Mouse (Mus musculus) neural tube, embryonic 12.5 days (tissue): ENCODE data around the gene Nid1. TPM values are rescaled to one million over a fixed set of nuclear protein-coding genes. Genes with fewer than 3 reads are reported as not detected.

Experiments
- ATAC-seq: fragments of 200-750 bp; cut with Nextera tagmentation; 2 replicates; pipeline ENCODE4 v1.8.0; 2017; ENCODE audit warnings: low read depth, mild to moderate bottlenecking, moderate TSS enrichment, moderate library complexity; ENCODE audit not compliant: low FRiP score
- H3K27ac ChIP-seq: fragments of 300-500 bp; sonication (generic); 2 replicates; pipeline ENCODE4 v1.5.1; 2016
- H3K27me3 ChIP-seq: fragments of 300-500 bp; sonication (generic); replicated peaks from 2 replicates; pipeline ENCODE4 v1.6.1; 2016; ENCODE audit warnings: mild to moderate bottlenecking
- H3K36me3 ChIP-seq: fragments of 300-500 bp; sonication (generic); 2 replicates; pipeline ENCODE4 v1.6.1; 2016; ENCODE audit warnings: mild to moderate bottlenecking
- H3K4me1 ChIP-seq: fragments of 300-500 bp; sonication (generic); 2 replicates; pipeline ENCODE4 v1.6.1; 2016
- H3K4me2 ChIP-seq: fragments of 300-500 bp; sonication (generic); replicated peaks from 2 replicates; pipeline ENCODE4 v1.6.1; 2016; ENCODE audit warnings: mild to moderate bottlenecking
- H3K4me3 ChIP-seq: fragments of 300-500 bp; sonication (generic); 2 replicates; pipeline ENCODE4 v1.5.1; 2016
- H3K9ac ChIP-seq: fragments of 300-500 bp; sonication (generic); 2 replicates; pipeline ENCODE4 v1.6.1; 2016; ENCODE audit warnings: mild to moderate bottlenecking
- H3K9me3 ChIP-seq: fragments of 300-500 bp; sonication (generic); 2 replicates; pipeline ENCODE4 v1.6.1; 2016; ENCODE audit warnings: mild to moderate bottlenecking
- WGBS: fragments of 180-500 bp; shearing (Covaris S2); methylation state at CpG from one replicate; pipeline ENCODE4 v1.1.7; 2016; 5-methylcytosine and 5-hydroxymethylcytosine counted together
- polyA plus RNA-seq: library from polyadenylated mRNA; unstranded; fragments of >200 nt; fragmentation: Nextera tagmentation; extraction: Ambion mirVana; gene quantifications from 2 replicates; pipeline ENCODE4 v1.2.1, GENCODE M21; 2016

Gene Nid1
- polyA plus RNA-seq, 1 experiment from 2014 or later = 60.2 TPM

DNA sequence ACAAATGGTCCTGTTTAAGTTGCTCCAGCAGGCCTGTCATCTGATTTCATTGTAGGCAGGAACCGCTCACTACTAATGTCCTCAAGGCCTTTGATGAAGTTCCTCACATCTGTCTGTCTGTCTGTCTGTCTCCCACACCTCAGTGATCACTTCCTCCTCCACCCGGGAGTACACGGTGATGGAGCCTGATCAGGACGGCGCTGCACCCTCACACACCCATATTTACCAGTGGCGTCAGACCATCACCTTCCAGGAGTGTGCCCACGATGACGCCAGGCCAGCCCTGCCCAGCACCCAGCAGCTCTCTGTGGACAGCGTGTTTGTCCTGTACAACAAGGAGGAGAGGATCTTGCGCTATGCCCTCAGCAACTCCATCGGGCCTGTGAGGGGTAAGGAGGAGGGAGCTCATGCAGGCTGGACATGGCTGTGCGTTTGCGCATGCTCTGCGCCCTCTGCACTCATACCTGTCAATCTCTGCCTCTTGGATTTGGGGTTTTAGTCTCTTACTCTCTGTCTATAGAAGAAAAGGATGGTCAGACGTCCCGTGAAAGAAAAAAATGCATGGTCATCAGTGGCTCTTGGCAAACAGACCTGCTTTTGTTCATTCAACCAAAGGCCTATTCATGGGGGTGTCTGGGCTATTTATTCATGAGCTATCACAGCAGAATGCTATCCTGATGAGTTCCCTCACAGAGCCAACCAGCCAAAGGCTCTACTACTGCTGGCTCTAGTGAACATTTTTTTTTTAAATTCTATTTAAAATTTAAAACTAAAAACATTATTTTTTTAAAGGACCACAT, 44.7 kb downstream of the Nid1 start:
- Histone ChIP-seq H3K9me3 (no peaks in the 10 kb centered on the region), H3K4me3 (no peak overlapping the region), H3K27me3 (no peaks in the 10 kb centered on the region), H3K4me1 (peaks cover 4% of the 10 kb centered on the region), H3K36me3 (no peaks in the 10 kb centered on the region), H3K27ac (no peak overlapping the region), H3K9ac (no peak overlapping the region), H3K4me2 (no peak overlapping the region)
- ATAC-seq = peak; percentile 42; the same call in 1 of the 2 replicates
- WGBS = 74% methylated on average over 16 of the region's 16 CpGs

DNA sequence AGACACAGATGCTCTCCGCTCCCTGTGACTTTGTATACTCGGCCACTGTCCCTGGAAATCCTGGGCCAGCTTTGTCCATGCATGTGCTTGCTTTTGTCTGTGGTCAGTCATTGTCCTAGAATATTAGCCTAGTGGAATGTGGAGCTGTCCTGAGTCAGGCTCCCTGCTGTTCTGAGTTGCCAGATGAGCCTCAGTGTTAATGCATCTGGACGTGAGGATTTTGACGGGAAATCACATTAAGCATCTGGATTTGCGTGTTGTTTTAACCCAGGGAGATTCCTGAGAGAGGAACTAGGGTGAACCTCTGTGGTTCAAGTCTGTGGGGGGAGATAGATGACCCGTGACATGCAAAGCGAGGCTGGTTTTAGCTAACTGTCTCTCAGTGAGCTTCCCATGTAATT, 47.0 kb downstream of the Nid1 start:
- no peak overlapping the region for H3K4me2 ChIP-seq
- no peak overlapping the region for H3K4me3 ChIP-seq
- H3K9me3 ChIP-seq = no peaks in the 10 kb centered on the region
- H3K36me3 ChIP-seq = no peaks in the 10 kb centered on the region
- 34% methylated on average over 7 of the region's 7 CpGs for WGBS
- peaks cover 4% of the 10 kb centered on the region for H3K4me1 ChIP-seq
- ATAC-seq = no peak
- H3K27me3 ChIP-seq = no peaks in the 10 kb centered on the region
- H3K9ac ChIP-seq = no peak overlapping the region
- no peak overlapping the region for H3K27ac ChIP-seq

DNA sequence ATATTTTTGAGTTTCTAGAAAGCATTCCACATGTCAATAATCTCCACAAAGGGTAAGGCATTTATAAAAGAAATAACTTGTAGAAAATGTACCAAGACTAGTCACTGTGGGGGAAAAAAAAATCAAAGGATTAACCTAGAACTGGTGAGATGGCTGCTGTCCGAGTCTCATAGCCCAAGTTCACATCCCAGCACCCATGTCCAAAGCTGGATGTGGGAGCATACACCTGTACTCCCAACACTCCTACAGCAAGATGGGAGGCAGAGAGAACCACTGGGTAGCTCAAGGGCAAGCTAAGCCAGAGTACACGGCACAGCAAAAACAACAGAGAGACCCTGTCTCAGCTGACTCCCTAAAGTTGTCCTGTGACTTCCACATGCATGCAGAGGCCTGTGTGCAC, 47.5 kb downstream of the Nid1 start:
- Histone ChIP-seq H3K36me3 (no peaks in the 10 kb centered on the region), H3K4me3 (no peak overlapping the region), H3K27me3 (no peaks in the 10 kb centered on the region), H3K27ac (no peak overlapping the region), H3K9ac (no peak overlapping the region), H3K9me3 (no peaks in the 10 kb centered on the region), H3K4me1 (peaks cover 4% of the 10 kb centered on the region), H3K4me2 (no peak overlapping the region)
- WGBS = 66% methylated on average over 2 of the region's 2 CpGs
- ATAC-seq = no peak

DNA sequence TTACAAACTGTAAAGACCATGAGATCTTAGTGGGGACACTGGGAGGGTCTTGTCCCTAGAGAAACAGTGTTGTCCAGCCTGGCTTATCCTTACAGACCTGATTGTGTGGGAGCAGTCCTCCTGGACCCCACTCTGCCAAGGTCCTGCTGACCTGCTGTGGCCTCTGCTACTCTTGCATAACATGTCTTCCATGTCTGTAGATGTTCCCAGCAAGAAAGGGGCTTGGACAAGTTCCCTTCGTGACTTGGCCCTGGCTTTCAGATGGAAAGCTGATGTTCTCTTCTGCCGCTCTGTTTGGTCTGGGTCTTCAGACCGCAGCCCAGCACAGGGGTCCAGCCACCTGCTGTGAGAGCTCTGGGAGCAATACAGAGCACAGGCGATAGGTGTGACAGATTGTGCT, 48.3 kb downstream of the Nid1 start:
- H3K27ac ChIP-seq = no peak overlapping the region
- no peak overlapping the region for H3K4me2 ChIP-seq
- peaks cover 4% of the 10 kb centered on the region for H3K4me1 ChIP-seq
- ATAC-seq = no peak
- no peak overlapping the region for H3K9ac ChIP-seq
- WGBS = 63% methylated on average over 4 of the region's 4 CpGs
- H3K27me3 ChIP-seq = no peaks in the 10 kb centered on the region
- H3K36me3 ChIP-seq = no peaks in the 10 kb centered on the region
- no peaks in the 10 kb centered on the region for H3K9me3 ChIP-seq
- H3K4me3 ChIP-seq = no peak overlapping the region

DNA sequence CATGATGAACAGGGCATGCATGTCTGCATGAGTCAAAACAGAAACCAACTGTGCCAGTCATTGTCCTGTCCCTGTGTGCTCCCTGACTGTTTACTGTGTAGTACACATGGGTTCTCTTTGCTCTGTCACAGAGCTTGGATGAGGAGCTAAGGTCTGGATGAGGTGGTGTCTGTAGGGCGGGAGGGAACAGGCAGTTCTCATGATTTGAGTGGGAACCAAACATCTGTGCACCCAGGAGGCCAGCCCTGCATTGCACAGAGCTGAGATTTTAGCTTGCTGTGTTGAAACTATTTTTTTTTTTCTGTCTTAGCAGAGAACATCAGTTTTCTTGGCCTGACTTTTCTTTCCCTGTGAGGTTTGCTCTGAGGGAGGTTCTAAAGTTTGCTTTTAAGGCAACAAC, 50.5 kb downstream of the Nid1 start:
- WGBS = 96% methylated on average over 1 of the region's 1 CpGs
- Histone ChIP-seq H3K27ac (no peak overlapping the region), H3K9ac (no peak overlapping the region), H3K9me3 (no peaks in the 10 kb centered on the region), H3K4me2 (no peak overlapping the region), H3K4me3 (no peak overlapping the region), H3K4me1 (peaks cover 4% of the 10 kb centered on the region; the same call in 1 of the 2 replicates), H3K27me3 (no peaks in the 10 kb centered on the region), H3K36me3 (no peaks in the 10 kb centered on the region)
- no peak for ATAC-seq

DNA sequence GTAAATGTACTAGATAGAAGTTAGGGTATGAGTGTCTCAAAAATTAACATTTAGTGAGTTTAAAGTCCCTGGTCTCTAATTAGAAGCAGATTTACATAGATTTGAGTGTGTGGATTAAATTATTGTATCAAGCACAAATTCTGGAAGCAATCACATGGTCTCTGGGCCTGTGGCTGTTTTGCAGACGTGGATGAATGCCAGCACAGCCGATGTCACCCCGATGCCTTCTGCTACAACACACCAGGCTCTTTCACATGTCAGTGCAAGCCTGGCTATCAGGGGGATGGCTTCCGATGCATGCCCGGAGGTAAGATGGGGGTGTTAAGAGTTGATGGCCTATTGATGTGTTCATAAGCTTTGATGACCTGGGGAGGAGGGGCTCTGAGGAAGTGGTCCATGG, 52.5 kb downstream of the Nid1 start:
- Histone ChIP-seq H3K36me3 (no peaks in the 10 kb centered on the region), H3K9ac (no peak overlapping the region), H3K27me3 (no peaks in the 10 kb centered on the region), H3K27ac (no peak overlapping the region), H3K4me1 (peaks cover 4% of the 10 kb centered on the region; the same call in 1 of the 2 replicates), H3K9me3 (no peaks in the 10 kb centered on the region), H3K4me3 (no peak overlapping the region), H3K4me2 (no peak overlapping the region)
- no peak for ATAC-seq
- WGBS = 84% methylated on average over 5 of the region's 5 CpGs

DNA sequence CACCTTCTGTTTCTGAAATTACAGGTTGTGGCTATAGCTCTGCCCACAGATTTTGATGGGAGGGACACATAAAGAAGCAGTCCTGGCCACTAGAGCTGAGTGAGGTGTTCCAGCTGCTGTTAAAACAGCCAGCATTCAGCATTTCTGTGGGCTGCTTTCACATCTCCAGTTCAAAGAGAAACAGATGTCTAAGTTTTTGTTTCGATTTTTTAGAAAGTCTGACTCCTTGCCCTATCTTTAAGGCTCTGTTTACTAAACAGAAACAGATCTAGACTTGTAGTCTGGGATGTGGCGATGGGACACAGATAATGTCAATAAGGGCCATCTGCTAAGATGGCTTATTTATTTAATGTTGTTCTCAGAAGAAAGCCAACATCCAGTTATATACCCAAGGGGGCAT, 54.8 kb downstream of the Nid1 start:
- no peak overlapping the region for H3K27ac ChIP-seq
- H3K27me3 ChIP-seq = no peaks in the 10 kb centered on the region
- no peak overlapping the region for H3K4me3 ChIP-seq
- no peaks in the 10 kb centered on the region for H3K4me1 ChIP-seq
- 86% methylated on average over 2 of the region's 2 CpGs for WGBS
- no peaks in the 10 kb centered on the region for H3K9me3 ChIP-seq
- H3K9ac ChIP-seq = no peak overlapping the region
- H3K4me2 ChIP-seq = no peak overlapping the region
- ATAC-seq = no peak
- H3K36me3 ChIP-seq = no peaks in the 10 kb centered on the region

DNA sequence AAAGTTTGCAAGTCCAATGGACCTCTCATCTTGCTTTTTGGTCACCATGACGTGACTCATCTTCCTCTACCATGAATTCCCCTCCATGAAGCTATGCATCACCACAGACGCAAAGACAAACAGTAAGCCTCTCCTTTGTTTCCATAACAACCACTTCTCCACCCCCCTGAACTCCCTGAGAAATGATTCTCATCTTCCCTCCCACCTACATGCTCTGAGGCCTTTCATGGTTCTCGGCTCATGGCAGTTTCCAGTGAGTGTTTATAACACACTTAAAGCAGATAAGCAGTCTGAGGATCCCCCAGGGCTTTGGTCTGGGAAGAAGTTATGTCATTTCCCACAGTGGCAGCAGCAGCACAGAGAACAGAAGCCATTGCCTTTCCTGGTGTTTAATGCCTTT, 56.2 kb downstream of the Nid1 start:
- WGBS = 60% methylated on average over 3 of the region's 3 CpGs
- no peaks in the 10 kb centered on the region for H3K36me3 ChIP-seq
- no peak for ATAC-seq

DNA sequence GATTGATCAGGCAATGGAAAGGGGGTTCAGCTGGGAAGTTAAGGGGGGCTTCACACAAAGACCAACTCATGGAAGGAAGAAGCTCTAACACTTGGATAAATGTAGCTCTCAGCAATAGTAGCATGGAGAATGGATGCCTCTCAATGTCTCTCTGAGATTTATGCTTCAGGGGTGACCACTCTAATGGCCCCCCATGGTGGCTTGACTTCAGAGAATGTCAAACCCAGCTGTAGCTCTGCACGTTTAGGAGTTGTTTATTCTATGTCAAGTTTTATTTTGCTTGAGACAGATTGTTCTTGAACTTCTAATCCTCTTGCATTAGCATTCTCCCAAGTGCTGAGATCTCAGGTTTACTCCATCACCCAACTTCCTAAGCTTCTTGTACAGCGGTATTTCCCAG, 60.7 kb downstream of the Nid1 start:
- Histone ChIP-seq H3K4me1 (no peaks in the 10 kb centered on the region), H3K27me3 (no peaks in the 10 kb centered on the region), H3K4me3 (no peak overlapping the region), H3K9ac (no peak overlapping the region), H3K27ac (no peak overlapping the region), H3K36me3 (no peaks in the 10 kb centered on the region), H3K9me3 (no peaks in the 10 kb centered on the region), H3K4me2 (no peak overlapping the region)
- ATAC-seq = no peak
- 62% methylated on average over 2 of the region's 2 CpGs for WGBS

More for the DNA sequence above, 56.2 kb downstream of the Nid1 start:
- Histone ChIP-seq H3K27ac (no peak overlapping the region), H3K4me3 (no peak overlapping the region), H3K9me3 (no peaks in the 10 kb centered on the region), H3K4me1 (no peaks in the 10 kb centered on the region), H3K9ac (no peak overlapping the region), H3K4me2 (no peak overlapping the region), H3K27me3 (no peaks in the 10 kb centered on the region)

DNA sequence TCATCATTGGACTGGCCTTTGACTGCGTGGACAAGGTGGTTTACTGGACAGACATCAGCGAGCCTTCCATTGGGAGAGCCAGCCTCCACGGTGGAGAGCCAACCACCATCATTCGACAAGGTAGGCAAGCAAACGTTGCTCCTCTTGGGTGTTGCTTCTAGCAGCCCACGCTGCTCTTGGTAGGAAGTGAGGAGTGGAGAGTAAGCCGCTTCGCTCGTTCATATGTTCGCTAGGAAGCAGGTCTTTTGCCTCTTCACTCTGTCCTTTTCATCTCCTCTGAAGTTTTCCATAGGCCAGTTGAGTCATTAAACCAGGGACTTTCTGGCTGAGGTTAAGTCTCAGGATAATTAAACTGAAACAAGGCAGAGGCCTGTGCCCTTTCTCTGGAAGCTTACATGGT, 65.1 kb downstream of the Nid1 start:
- ATAC-seq = no peak
- Histone ChIP-seq H3K27me3 (no peaks in the 10 kb centered on the region), H3K27ac (no peak overlapping the region), H3K9ac (no peak overlapping the region), H3K36me3 (no peaks in the 10 kb centered on the region), H3K4me1 (no peaks in the 10 kb centered on the region), H3K4me3 (no peak overlapping the region), H3K4me2 (no peak overlapping the region), H3K9me3 (no peaks in the 10 kb centered on the region)
- 90% methylated on average over 10 of the region's 10 CpGs for WGBS

DNA sequence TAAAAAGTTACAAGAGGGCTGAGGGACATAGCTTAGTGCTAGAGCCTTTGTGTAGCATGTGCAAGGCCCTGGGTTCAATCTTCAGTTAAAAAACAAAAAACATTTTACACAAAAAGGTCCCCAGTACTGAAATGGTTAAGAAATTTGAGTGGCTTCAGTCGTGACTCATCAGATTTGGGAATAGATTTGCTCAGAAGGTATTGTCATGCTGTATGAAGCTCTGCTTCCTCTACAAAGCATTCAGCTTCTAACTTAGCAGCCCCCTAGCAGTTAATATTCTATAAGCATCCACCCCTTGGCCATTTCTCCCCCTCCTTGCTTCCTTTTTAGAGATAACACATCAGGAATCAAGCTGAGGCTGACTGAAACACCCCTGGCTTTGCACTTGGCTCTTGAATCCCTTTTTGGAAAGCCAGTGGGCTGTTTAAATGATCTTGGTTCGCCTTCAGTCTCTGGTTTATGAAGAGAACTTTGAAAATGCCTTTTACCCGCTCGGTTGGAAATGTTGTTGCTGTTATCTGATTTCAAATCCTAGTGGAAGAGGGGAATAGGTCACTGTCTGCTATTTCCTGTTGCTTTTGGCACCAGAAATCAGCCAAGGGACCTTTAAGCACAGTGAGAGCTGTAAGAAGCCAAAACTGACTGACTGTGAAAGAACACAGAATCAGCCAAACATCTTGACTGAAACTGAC, 66.5 kb downstream of the Nid1 start:
- H3K4me1 ChIP-seq = no peaks in the 10 kb centered on the region
- WGBS = 67% methylated on average over 4 of the region's 4 CpGs
- ATAC-seq = no peak
- no peak overlapping the region for H3K9ac ChIP-seq
- no peak overlapping the region for H3K27ac ChIP-seq
- no peaks in the 10 kb centered on the region for H3K9me3 ChIP-seq
- H3K27me3 ChIP-seq = no peaks in the 10 kb centered on the region
- H3K4me2 ChIP-seq = no peak overlapping the region
- H3K4me3 ChIP-seq = no peak overlapping the region
- H3K36me3 ChIP-seq = no peaks in the 10 kb centered on the region

DNA sequence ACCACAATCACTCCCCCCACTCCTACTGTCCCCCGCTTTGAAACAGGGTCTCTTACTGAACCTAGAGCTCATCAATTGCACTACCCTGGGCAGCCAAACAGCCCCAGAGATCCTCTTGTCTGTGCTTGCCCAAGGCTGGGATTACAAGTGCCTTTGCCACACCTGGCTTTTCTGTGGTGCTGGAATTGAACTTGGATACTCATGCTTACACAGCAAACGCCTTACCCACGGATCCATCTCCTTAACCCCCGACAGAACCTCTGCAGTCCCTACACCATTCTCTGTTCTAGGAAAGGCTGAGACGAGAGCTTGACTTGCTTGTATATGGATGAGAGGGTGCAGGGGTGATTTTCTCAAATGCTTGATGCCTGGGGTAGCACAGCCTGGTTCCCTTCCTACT, 67.7 kb downstream of the Nid1 start:
- Histone ChIP-seq H3K27ac (no peak overlapping the region), H3K27me3 (no peaks in the 10 kb centered on the region), H3K4me2 (no peak overlapping the region), H3K9me3 (no peaks in the 10 kb centered on the region), H3K4me3 (no peak overlapping the region), H3K36me3 (no peaks in the 10 kb centered on the region), H3K9ac (no peak overlapping the region), H3K4me1 (no peaks in the 10 kb centered on the region)
- 90% methylated on average over 5 of the region's 5 CpGs for WGBS
- no peak for ATAC-seq

DNA sequence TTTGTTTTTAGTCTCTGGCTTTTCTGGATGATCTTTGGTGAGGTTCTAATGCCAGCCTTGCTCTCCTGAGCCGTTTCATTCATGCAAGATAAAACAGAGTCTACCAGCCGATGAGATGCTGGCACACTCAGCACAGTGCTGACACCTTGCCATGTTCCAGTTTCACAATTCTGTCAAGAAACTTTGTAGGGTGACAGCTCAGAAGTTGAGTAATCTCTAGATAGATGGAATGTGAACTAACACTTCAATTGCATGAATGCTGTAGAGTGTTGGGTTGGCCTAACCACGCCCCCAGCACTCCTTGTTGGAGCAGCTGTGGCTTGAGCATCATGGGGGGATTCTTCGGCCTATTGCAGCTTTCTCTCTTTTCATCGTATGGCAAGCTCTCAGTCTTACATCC, 69.2 kb downstream of the Nid1 start:
- Histone ChIP-seq H3K9ac (no peak overlapping the region), H3K36me3 (no peaks in the 10 kb centered on the region), H3K4me2 (no peak overlapping the region), H3K27ac (no peak overlapping the region), H3K9me3 (no peaks in the 10 kb centered on the region), H3K4me3 (no peak overlapping the region), H3K27me3 (no peaks in the 10 kb centered on the region), H3K4me1 (no peaks in the 10 kb centered on the region)
- 93% methylated on average over 5 of the region's 5 CpGs for WGBS
- no peak for ATAC-seq
